Mouse (Mus musculus) T-helper 17 cell (primary cell): ENCODE results near the gene Tbc1d10a.

Source experiments
- in situ Hi-C, 2 experiments: fragments of 300-600 bp; cut with MboI, MseI; formaldehyde crosslinking; loops; 1 replicate in 1 of 2; 2 replicates in 1 of 2; pipeline ENCODE4 v1.15.1; 2025; ENCODE audit warnings: high pct_unique_total_duplicates in 2 of 2

Tbc1d10a gene

GRCm38 (mm10) chr11:4262847-4263246 lies 76.3 kb downstream of the Tbc1d10a start:
- in situ Hi-C loops: no loop called here

- in situ Hi-C loops: no loop called here
These were observed 76.7 kb downstream of the Tbc1d10a start for GRCm38 (mm10) chr11:4263296-4263695.

- in situ Hi-C loops: no loop called here
These were observed 77.5 kb downstream of the Tbc1d10a start for GRCm38 (mm10) chr11:4264066-4264465.
